Mouse (Mus musculus) liver, adult 2 months (tissue): ENCODE measurements at regions not wholly inside any gene's neighbourhood (a gene's known extent, or its start where the extent isn't known, plus 50 kb on each side); places are given as distances from the start of the nearest gene placed in this dataset.

Experiments
- CTCF ChIP-seq: fragments of 200-500 bp; IDR thresholded peaks from 2 replicates; pipeline ENCODE4 v1.5.1; 2011; ENCODE audit warnings: low read depth, low read length, control low read depth
- POLR2A ChIP-seq: fragments of 200-500 bp; IDR thresholded peaks from 2 replicates; pipeline ENCODE4 v1.6.1; 2011; ENCODE audit warnings: low read length, control low read depth; ENCODE audit not compliant: insufficient read depth; ENCODE audit errors: extremely low read depth

DNA sequence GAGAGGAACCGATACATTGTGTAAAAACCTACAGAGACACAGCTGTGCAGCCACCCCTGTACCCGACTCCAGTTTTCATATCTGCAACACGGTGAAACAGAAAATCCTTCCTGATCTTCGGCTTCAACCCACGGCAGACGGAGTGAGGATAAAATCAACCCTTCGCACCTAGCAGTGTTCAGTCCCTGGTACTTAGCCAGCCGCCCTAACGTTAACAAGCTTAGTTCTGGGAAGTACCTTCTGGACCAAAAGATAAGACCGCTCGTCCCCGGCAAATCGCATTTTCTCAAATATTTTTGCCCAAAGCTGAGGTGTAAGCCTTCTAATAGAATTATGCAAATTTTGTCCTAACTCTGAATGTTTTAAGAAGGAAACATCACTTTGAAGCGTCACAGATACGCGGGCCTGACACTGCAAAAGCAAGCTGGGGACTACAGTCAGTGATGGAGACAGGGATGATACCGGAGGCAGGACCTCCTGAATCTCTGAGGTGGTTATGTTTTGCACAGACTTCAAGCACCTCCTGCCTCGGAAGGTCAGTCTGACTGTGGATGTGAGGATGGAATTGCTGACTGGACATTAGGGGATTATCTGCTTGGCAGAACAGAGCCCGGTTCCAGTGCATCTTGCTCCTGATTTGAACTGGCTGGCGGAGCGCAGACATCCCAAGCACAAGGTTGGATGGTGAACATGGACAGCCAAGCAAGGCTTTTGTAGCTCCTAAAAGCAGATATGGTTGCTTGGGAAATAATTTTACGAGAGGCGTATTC lies 139.8 kb upstream of the Sgk1 start:
- TF ChIP-seq CTCF (no peak), POLR2A (no peak)
